Mouse (Mus musculus) heart, embryonic 13.5 days (tissue): ENCODE data around the gene Megf11. TPM values are rescaled to one million over a fixed set of nuclear protein-coding genes. Genes with fewer than 3 reads are reported as not detected.

ENCODE experiments used
- ATAC-seq: fragments of 200-750 bp; cut with Nextera tagmentation; 2 replicates; pipeline ENCODE4 v1.8.0; 2017; ENCODE audit warnings: moderate TSS enrichment; ENCODE audit not compliant: insufficient number of reproducible peaks, low FRiP score, low TSS enrichment; ENCODE audit errors: extremely low read depth
- H3K27ac ChIP-seq: fragments of 300-500 bp; sonication (generic); replicated peaks from 2 replicates; pipeline ENCODE4 v1.5.1; 2015; ENCODE audit warnings: moderate library complexity, mild to moderate bottlenecking, inconsistent platforms
- H3K27me3 ChIP-seq: fragments of 300-500 bp; sonication (generic); replicated peaks from 2 replicates; pipeline ENCODE4 v1.6.1; 2015; ENCODE audit warnings: mild to moderate bottlenecking, inconsistent platforms
- H3K36me3 ChIP-seq: fragments of 300-500 bp; sonication (generic); 2 replicates; pipeline ENCODE4 v1.6.1; 2015; ENCODE audit warnings: mild to moderate bottlenecking, inconsistent platforms
- H3K4me1 ChIP-seq: fragments of 300-500 bp; sonication (generic); 2 replicates; pipeline ENCODE4 v1.6.1; 2015; ENCODE audit warnings: inconsistent platforms
- H3K4me2 ChIP-seq: fragments of 300-500 bp; sonication (generic); 2 replicates; pipeline ENCODE4 v1.6.1; 2015; ENCODE audit warnings: inconsistent platforms, mild to moderate bottlenecking, moderate library complexity
- H3K4me3 ChIP-seq: fragments of 300-500 bp; sonication (generic); 2 replicates; pipeline ENCODE4 v1.5.1; 2015; ENCODE audit warnings: moderate library complexity, mild to moderate bottlenecking, inconsistent platforms
- H3K9ac ChIP-seq: fragments of 300-500 bp; sonication (generic); 2 replicates; pipeline ENCODE4 v1.6.1; 2015; ENCODE audit warnings: inconsistent platforms, mild to moderate bottlenecking, moderate library complexity
- H3K9me3 ChIP-seq: fragments of 300-500 bp; sonication (generic); 2 replicates; pipeline ENCODE4 v1.6.1; 2016; ENCODE audit warnings: inconsistent platforms
- WGBS: fragments of 180-500 bp; shearing (Covaris S2); methylation state at CpG from one replicate; pipeline ENCODE4 v1.1.7; 2015; ENCODE audit warnings: mixed read lengths; 5-methylcytosine and 5-hydroxymethylcytosine counted together
- microRNA-seq: library from miRNA; unstranded; fragments of <30 nt; microRNA quantifications from one replicate; pipeline ENCODE4, GENCODE M21; 2016
- polyA plus RNA-seq: library from polyadenylated mRNA; unstranded; fragments of >200 nt; fragmentation: Nextera tagmentation; extraction: Ambion mirVana; gene quantifications from 2 replicates; pipeline ENCODE4 v1.2.1, GENCODE M21; 2015

The Megf11 gene
- polyA plus RNA-seq, 1 experiment from 2014 or later, result 1.1 TPM

GRCm38 (mm10) chr9:64739001-64739400, 353.6 kb downstream of the Megf11 start:
- Histone ChIP-seq H3K4me2 (no peak overlapping the region), H3K36me3 (no peaks in the 10 kb centered on the region), H3K4me1 (peaks cover 11% of the 10 kb centered on the region), H3K9me3 (no peaks in the 10 kb centered on the region), H3K9ac (no peak overlapping the region), H3K4me3 (no peak overlapping the region), H3K27ac (no peak overlapping the region), H3K27me3 (no peaks in the 10 kb centered on the region)
- WGBS, result 71% methylated on average over 2 of the region's 2 CpGs
- ATAC-seq, result no peak

GRCm38 (mm10) chr9:64742453-64742852, 357.0 kb downstream of the Megf11 start:
- no peak overlapping the region for H3K27ac ChIP-seq
- WGBS, result 65% methylated on average over 1 of the region's 1 CpGs
- no peaks in the 10 kb centered on the region for H3K9me3 ChIP-seq
- ATAC-seq, result no peak
- no peak overlapping the region for H3K4me3 ChIP-seq
- H3K4me1 ChIP-seq, result no peaks in the 10 kb centered on the region
- H3K9ac ChIP-seq, result no peak overlapping the region
- H3K4me2 ChIP-seq, result no peak overlapping the region
- H3K36me3 ChIP-seq, result no peaks in the 10 kb centered on the region
- H3K27me3 ChIP-seq, result no peaks in the 10 kb centered on the region

GRCm38 (mm10) chr9:64747735-64748134, 362.3 kb downstream of the Megf11 start:
- H3K36me3 ChIP-seq, result no peaks in the 10 kb centered on the region
- WGBS, result 66% methylated on average over 4 of the region's 4 CpGs
- no peaks in the 10 kb centered on the region for H3K27me3 ChIP-seq
- no peak overlapping the region for H3K27ac ChIP-seq
- no peak overlapping the region for H3K4me3 ChIP-seq
- ATAC-seq, result no peak
- no peak overlapping the region for H3K9ac ChIP-seq
- no peak overlapping the region for H3K4me2 ChIP-seq
- H3K4me1 ChIP-seq, result no peaks in the 10 kb centered on the region
- no peaks in the 10 kb centered on the region for H3K9me3 ChIP-seq

GRCm38 (mm10) chr9:64749314-64749713, 363.9 kb downstream of the Megf11 start:
- no peaks in the 10 kb centered on the region for H3K27me3 ChIP-seq
- no peaks in the 10 kb centered on the region for H3K36me3 ChIP-seq

GRCm38 (mm10) chr9:64752575-64752974, 367.1 kb downstream of the Megf11 start:
- H3K9me3 ChIP-seq, result no peaks in the 10 kb centered on the region
- no peak for ATAC-seq
- H3K36me3 ChIP-seq, result no peaks in the 10 kb centered on the region
- 87% methylated on average over 5 of the region's 5 CpGs for WGBS
- H3K4me1 ChIP-seq, result no peaks in the 10 kb centered on the region
- no peak overlapping the region for H3K4me3 ChIP-seq
- H3K9ac ChIP-seq, result no peak overlapping the region
- no peak overlapping the region for H3K27ac ChIP-seq
- H3K27me3 ChIP-seq, result no peaks in the 10 kb centered on the region
- H3K4me2 ChIP-seq, result no peak overlapping the region

More at GRCm38 (mm10) chr9:64749314-64749713, 363.9 kb downstream of the Megf11 start:
- no peak overlapping the region for H3K4me2 ChIP-seq
- H3K4me1 ChIP-seq, result no peaks in the 10 kb centered on the region
- no peak for ATAC-seq
- H3K9me3 ChIP-seq, result no peaks in the 10 kb centered on the region
- no peak overlapping the region for H3K27ac ChIP-seq
- no peak overlapping the region for H3K4me3 ChIP-seq
- 69% methylated on average over 6 of the region's 6 CpGs for WGBS
- no peak overlapping the region for H3K9ac ChIP-seq

- Histone ChIP-seq H3K4me1 (no peaks in the 10 kb centered on the region), H3K36me3 (no peaks in the 10 kb centered on the region), H3K27me3 (no peaks in the 10 kb centered on the region), H3K4me2 (no peak overlapping the region), H3K9ac (no peak overlapping the region), H3K27ac (no peak overlapping the region), H3K9me3 (no peaks in the 10 kb centered on the region), H3K4me3 (no peak overlapping the region)
- WGBS, result 84% methylated on average over 14 of the region's 14 CpGs
- no peak for ATAC-seq
These were observed 372.6 kb downstream of the Megf11 start for GRCm38 (mm10) chr9:64758052-64758451.

Small RNA genes within 50 kb of the gene (microRNA-seq; reads per million reads assigned to microRNA genes)
- not detected for gene Gm47308

Other genes with a start within 250 kb of the Megf11 start
- 19.9 and 21.7 TPM in 2 replicates for gene Zwilch, start 212.5 kb upstream of the Megf11 start, polyA plus RNA-seq
- gene Rpl4, start 212.3 kb upstream of the Megf11 start, polyA plus RNA-seq, result 707 and 780 TPM in 2 replicates
- 26.5 and 31.1 TPM in 2 replicates for gene Snapc5, start 206.4 kb upstream of the Megf11 start, polyA plus RNA-seq
- gene Uchl4, start 150.4 kb upstream of the Megf11 start, polyA plus RNA-seq, result 1.6 and 1.7 TPM in 2 replicates
- gene Map2k1, start 132.0 kb upstream of the Megf11 start, polyA plus RNA-seq, result 79.0 and 86.7 TPM in 2 replicates
- 129 and 133 TPM in 2 replicates for gene Tipin, start 104.0 kb upstream of the Megf11 start, polyA plus RNA-seq
- gene Dis3l, start 44.3 kb upstream of the Megf11 start, polyA plus RNA-seq, result 16.2 and 18.1 TPM in 2 replicates